Mouse (Mus musculus) large intestine, adult 2 months (tissue): ENCODE measurements at regions not wholly inside any gene's neighbourhood (a gene's known extent, or its start where the extent isn't known, plus 50 kb on each side); places are given as distances from the start of the nearest gene placed in this dataset.

ENCODE experiments used
- DNase-seq: peaks from one replicate; pipeline ENCODE4 v3.0.0-alpha.2; 2012; ENCODE audit warnings: low read depth, low spot score
- WGBS: fragments of 180-500 bp; shearing (Covaris S2); methylation state at CpG from one replicate; pipeline ENCODE4 v1.1.7; 2018; 5-methylcytosine and 5-hydroxymethylcytosine counted together

- no peak for DNase-seq
- WGBS, result 60% methylated on average over 14 of the region's 14 CpGs
Observed at GRCm38 (mm10) chrX:10911127-10912061, 196.6 kb downstream of the Mid1ip1 start.
